Mouse (Mus musculus) kidney, postnatal 10 days (tissue): ENCODE measurements at regions not wholly inside any gene's neighbourhood (a gene's known extent, or its start where the extent isn't known, plus 50 kb on each side); places are given as distances from the start of the nearest gene placed in this dataset.

ENCODE experiments used
- DNase-seq: peaks from one replicate; pipeline ENCODE4 v3.0.0; 2021; ENCODE audit warnings: mixed read lengths

GRCm38 (mm10) chr6:148599473-148599872 lies 155.3 kb upstream of the Tmtc1 start:
- no peak for DNase-seq

DNA sequence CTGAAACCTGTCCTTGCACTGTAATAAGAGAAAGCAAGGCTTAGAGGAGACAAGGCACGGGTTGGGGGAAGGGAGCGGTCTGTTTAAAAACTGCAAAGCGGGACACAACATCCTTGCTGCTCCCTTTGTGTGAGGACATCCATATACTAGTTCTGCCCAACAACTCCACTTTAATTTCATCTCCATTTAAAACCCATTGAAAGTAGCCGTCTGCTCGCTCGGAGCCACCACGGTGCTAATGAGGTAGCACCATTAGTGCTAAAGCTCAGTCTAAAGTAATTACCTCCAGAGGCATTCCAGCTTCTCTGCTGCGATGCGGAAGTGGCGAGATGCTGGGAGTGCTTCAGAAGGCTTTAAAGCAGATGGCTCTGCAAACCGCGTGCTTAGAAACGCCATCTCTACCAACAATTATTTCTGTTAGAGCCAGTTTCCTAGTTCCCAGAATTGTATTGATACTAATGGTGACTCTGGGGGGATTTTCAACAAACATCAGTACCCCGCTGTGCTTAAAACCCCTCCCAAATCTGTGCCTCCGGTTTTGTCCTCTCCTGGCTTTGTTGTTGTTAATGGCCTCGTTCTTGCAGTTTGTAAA lies 154.7 kb upstream of the Tmtc1 start:
- DNase-seq, result peak; percentile 13

- DNase-seq, result no peak
Observed at GRCm38 (mm10) chr6:148595009-148595770, 151.0 kb upstream of the Tmtc1 start.

DNA sequence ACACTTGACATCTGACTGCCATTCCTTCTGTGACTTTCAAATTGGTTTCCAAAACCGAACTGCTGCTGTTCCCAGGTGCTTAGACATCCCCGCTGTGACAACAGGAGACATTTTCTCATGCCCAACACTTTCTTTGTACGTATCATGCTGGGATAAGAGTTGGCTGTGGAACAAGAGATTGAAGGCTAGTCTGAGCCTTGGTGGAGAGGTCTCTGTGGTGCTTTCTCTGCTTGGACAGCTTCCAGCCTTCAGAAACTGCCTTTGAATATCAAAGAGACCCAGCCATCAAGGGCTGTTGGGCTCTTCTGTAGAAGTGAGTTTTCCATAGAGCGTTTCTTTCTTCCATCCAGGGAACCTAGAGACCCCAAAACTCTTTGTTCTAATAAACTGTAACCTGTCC lies 144.8 kb upstream of the Tmtc1 start:
- DNase-seq, result no peak

GRCm38 (mm10) chr6:148586439-148587321 lies 142.5 kb upstream of the Tmtc1 start:
- no peak for DNase-seq

DNA sequence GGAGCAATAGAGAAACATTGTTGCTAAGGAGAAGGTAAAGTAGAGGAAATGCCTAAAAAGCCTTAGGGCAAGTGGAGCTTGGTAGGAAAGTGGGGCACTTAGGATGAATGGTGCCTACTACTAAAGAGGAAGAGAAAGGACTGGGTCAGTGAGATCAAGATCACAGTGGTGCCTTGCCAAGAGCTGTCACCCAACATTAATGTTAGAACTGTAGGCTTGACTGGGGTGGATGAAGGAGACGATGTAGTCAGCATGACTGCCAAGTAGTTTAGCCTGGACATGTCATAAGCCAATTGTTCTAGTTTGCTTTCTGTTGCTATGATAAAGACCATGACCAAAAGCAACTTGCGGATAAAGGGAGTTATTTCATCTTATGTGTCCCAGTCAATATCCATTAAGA lies 139.9 kb upstream of the Tmtc1 start:
- DNase-seq, result no peak

- DNase-seq, result no peak
Observed at GRCm38 (mm10) chr6:148578281-148578680, 134.1 kb upstream of the Tmtc1 start.

DNA sequence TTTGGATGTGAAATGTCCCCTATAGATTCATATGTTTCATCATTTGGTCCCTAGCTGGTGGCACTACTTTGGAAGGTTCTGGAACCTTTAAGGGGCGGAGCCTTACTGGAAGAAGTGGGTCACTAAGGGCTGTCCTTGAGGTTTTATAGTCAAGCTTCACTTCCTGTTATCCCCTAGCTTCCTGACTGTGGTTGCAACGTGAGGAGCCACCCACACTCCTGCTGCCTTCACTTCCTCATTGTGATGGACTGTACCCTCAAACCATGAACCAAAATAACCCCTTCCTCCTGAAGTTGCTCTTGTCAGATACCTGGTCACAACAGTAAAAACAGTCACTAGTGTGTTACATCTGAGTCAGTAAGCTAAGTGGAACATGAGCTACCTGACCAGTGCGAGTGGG lies 133.5 kb upstream of the Tmtc1 start:
- no peak for DNase-seq

DNA sequence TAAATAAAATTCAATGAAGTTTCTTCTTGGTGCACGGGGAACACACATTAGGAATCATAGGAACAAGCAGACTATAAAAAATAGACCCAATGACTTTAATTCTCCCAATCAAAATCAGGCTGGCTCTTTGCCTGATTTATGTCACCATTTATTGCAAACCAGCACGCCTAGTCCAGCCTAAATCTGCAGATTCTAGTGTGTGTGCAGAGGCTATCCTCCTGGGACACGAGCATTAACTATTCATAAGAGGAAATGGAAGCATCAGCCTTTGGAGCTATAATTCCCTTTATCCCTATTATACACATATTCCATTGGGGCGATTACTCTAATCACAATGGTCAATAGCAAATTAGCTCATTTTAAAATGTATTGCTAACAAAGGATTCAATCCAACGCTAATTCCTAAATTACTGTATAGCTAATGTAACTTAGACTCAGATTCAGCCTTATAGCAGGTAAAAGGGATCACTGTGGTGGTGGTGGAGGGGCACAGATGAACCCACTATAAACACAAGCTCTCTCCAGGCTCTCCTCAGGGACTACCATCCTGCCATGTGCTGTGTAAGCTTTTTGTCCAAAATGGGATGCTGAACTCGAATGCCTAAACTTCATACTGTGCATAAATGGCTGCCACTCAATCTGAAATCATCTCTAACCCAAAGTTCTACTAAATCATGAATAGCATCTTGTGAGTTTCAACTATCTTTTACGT lies 130.7 kb upstream of the Tmtc1 start:
- DNase-seq, result no peak

- no peak for DNase-seq
Observed at GRCm38 (mm10) chr6:148572201-148572600, 128.0 kb upstream of the Tmtc1 start.

DNA sequence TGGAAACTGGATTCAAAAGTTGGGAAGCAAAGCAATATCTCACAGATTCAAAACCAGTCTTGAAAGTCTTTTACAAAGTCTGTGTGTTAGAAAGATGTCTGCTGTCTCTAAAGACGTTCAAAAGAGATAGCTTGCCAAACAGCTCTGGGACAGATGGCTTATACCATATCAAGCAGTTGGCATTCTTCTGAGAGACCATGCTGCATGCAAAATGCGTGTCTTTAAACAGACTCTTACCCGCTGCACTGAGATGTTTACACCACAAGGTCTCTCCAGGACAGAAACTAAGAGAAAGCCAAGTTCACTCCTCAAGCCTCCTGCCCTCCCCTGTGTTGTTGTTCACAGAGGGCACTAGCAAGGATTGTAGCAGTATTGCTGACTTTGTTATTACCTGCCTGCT lies 127.5 kb upstream of the Tmtc1 start:
- DNase-seq, result no peak

DNA sequence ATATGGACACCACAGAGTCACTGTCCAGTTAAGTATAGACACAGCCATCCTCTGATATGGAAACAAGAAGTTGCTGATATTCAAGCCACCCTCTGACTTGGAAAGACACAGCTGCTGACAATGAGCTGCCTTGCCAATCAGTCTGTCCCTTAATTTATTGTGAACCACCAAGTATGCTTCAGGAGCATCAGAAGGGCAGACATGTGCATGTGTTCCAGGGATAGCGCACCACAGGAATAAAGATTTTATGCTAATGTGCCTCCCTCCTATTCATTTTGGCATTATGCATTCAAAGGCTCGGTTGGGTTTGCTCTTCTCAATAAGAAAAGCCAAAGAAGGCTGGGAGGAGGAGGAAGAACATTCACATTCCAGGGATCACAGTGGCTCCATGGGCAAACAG lies 120.0 kb upstream of the Tmtc1 start:
- no peak for DNase-seq

DNA sequence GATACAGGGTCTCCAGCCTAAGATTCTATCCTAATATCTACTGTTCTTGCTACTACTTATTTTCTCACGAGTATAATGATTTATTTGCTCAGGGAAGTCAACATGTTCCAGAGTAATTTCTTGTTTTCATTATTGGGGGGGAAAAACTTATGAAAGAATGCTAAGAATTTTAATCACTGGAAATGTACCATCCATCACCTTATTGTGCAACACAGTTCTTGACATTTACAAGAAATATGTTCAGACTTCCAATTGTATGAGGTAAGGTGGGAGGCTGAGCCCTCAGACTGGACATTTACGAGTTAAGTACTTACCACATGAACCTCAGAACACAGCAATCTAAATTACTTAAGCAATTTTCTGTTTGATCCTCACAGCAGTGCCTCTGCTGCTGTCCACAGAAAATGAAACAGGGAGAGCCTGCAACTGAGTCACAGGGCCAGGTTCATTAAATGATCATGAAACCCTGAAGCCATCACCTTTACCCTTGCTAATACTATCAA lies 118.1 kb upstream of the Tmtc1 start:
- DNase-seq, result no peak

DNA sequence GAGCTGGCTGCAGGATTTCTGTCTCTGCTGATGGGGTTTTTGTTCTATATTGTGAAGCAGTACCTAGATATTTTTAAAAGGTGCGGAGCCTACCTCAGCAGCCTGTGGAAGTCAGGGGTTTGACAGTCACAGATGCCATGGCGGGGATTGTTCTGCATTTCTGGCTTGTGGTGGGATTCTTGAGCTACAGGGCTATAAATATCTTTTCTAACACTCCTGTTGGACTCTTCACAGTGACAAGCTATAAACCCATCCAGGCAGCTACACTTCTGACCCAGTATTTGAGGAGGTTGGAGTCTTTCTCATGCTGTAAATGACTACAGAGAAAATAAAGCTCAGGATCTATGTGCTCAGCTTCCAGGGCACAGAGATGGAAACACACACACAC lies 112.3 kb upstream of the Tmtc1 start:
- DNase-seq, result no peak

DNA sequence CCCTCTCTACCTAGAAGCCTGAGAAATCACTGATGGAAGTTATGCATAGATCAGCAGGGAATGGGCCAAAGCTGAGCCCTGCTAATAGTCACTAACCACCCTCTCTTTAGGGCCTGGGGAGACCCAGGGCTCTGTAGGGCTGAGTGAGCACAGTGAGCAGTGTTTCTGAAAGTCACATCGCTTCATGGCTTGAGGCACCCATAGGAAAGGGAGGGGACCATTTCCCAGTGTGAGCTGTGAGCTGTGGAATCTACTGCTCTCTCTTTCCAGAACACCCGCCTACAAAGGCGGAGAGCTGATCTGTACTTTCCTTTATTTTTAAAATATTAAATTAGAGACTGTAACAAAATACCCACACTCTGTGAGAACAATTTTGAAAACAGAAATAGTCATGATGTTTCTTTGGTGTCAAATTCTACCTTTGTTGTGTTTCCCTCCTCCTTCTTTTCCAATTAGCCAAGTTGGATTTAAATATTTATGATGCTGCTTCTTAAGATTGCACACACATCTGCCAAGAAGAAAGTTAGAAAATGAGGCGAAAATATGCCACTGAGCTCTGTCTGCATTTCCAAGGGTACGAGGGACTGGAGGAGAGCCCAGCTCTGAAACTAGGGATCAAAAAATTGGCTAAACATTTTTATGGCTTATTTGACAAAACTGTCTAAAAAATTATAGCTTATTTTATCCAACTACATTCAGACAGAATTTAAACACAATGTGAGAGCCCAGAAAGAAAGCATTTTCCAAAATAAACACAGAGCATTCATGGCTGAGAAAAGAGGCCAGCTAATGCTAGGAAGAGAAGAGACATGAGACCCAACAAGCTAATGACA lies 111.7 kb upstream of the Tmtc1 start:
- peak; percentile 16 for DNase-seq

DNA sequence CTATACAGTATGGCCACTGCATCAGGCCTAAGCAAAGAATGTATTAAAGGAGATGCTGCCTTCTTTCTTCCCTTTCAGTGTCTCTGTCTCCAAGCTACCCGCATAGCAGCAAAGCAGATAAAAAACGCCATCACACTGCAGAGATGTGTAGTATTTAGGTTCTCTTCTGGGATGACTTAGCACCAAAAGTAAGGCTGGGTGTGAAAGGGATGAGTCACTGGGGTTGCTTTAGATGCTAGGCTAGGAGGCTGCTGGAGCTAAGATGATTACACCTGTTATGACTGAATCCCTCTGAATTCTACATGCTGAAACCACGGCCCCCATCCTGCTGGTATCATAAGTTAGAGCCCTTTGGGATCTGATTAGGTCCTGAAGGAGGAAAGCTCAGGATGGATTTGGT lies 110.3 kb upstream of the Tmtc1 start:
- DNase-seq, result no peak

GRCm38 (mm10) chr6:148553616-148554015 lies 109.4 kb upstream of the Tmtc1 start:
- DNase-seq, result no peak

DNA sequence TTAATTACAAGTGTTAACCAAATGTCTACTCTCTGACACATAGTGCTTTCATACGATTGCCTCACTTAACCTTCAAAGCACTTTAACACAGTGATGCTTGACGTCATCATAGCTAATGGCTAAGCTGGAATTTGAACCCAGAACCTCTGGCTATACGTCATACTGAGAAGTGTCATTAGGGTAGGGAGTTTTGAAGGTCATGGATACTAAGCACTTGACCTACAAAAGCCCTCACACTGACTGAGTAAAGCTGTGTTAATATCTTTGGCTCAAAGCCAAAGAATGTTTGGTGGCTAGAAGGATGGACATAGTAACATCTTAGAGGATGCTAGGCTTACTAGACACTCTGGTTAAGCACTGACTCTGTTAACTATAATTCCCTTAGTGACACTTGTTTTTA lies 106.9 kb upstream of the Tmtc1 start:
- no peak for DNase-seq

DNA sequence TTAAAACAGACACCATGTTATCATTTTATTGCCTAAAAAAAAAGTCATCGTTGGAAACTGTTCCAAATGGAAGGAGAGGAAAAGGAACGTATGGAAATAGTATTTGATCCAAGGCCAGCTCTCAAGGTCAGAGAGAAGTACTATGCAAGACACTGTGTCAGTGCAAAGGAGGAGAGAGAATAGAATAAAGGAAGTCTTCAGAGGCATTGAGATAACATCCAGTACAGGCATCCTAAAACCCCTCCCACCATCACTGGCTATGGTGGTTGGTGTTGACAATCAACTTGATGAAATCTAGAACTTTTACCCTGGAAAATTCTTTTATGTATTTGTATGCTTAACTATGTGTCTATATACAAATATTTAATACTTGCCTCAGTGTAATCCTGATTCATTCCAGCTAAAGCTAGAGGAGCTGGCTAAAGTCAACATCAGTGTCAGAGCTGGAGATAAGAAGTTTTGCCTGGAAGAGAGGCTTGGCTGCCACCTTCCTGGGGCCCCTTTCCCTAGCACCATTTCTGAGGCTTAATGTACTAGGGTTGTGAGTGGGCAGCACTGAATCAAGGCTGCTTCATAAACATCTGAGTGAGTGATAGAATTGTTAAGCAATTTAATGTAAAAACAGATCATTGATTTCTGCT lies 104.1 kb upstream of the Tmtc1 start:
- DNase-seq, result no peak

GRCm38 (mm10) chr6:148543047-148543446 lies 98.9 kb upstream of the Tmtc1 start:
- no peak for DNase-seq

DNA sequence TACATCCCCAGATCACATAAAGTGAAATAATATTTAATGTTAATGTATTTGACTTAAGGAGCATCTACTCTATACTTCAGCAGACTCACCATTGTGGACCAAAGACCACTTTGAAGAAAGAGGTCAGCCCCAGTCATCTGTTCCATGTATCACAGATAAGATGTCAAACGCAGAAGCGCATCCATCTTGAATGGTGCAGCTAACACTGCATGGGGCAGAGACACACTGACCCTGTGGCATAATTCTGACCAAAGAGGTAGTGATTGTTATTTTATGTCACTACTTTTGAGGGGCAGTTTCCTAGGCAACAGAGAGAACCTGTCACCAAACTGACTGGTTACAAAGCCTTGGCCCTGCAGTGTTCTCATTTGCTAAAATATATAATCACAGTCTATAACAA lies 97.8 kb upstream of the Tmtc1 start:
- no peak for DNase-seq
